Mouse (Mus musculus) thymus, adult 18-20 months (tissue): ENCODE measurements at regions not wholly inside any gene's neighbourhood (a gene's known extent, or its start where the extent isn't known, plus 50 kb on each side); places are given as distances from the start of the nearest gene placed in this dataset.

Experiments used
- DNase-seq, 2 experiments: peaks; one replicate each; pipeline ENCODE4 v3.0.0; 2022; ENCODE audit warnings: mixed read lengths in 2 of 2

- no peak for DNase-seq
Measured at GRCm38 (mm10) chr9:83326437-83327086, 114.4 kb downstream of the Lca5 start.

GRCm38 (mm10) chr9:83325910-83326309 is 115.0 kb downstream of the Lca5 start:
- no peak for DNase-seq

- no peak for DNase-seq
Measured at GRCm38 (mm10) chr9:83324336-83324735, 116.6 kb downstream of the Lca5 start.

GRCm38 (mm10) chr9:83322991-83323583 is 117.8 kb downstream of the Lca5 start:
- DNase-seq: no peak

GRCm38 (mm10) chr9:83321793-83322192 is 119.1 kb downstream of the Lca5 start:
- no peak for DNase-seq

GRCm38 (mm10) chr9:83320834-83321233 is 120.1 kb downstream of the Lca5 start:
- no peak for DNase-seq

GRCm38 (mm10) chr9:83316818-83317162 is 124.1 kb downstream of the Lca5 start:
- DNase-seq: no peak

GRCm38 (mm10) chr9:83315941-83316817 is 124.7 kb downstream of the Lca5 start:
- DNase-seq: no peak

- no peak for DNase-seq
Measured at GRCm38 (mm10) chr9:83308771-83309170, 132.2 kb downstream of the Lca5 start.

GRCm38 (mm10) chr9:83308092-83308491 is 132.8 kb downstream of the Lca5 start:
- DNase-seq: no peak

- no peak for DNase-seq
Measured at GRCm38 (mm10) chr9:83307349-83307938, 133.5 kb downstream of the Lca5 start.

GRCm38 (mm10) chr9:83304925-83305324 is 136.0 kb downstream of the Lca5 start:
- no peak for DNase-seq

- DNase-seq: no peak
Measured at GRCm38 (mm10) chr9:83300500-83300899, 140.4 kb downstream of the Lca5 start.

- DNase-seq: no peak
Measured at GRCm38 (mm10) chr9:83300044-83300443, 140.9 kb downstream of the Lca5 start.

GRCm38 (mm10) chr9:83299623-83300022 is 141.3 kb downstream of the Lca5 start:
- no peak for DNase-seq

GRCm38 (mm10) chr9:83295453-83295852 is 145.5 kb downstream of the Lca5 start:
- no peak for DNase-seq

GRCm38 (mm10) chr9:83294441-83294840 is 146.5 kb downstream of the Lca5 start:
- DNase-seq: no peak

GRCm38 (mm10) chr9:83284097-83284496 is 137.6 kb upstream of the Hmgn3 start:
- no peak for DNase-seq

GRCm38 (mm10) chr9:83283662-83284061 is 137.2 kb upstream of the Hmgn3 start:
- no peak for DNase-seq

GRCm38 (mm10) chr9:83283249-83283648 is 136.8 kb upstream of the Hmgn3 start:
- DNase-seq: no peak

GRCm38 (mm10) chr9:83277791-83278190 is 131.3 kb upstream of the Hmgn3 start:
- peak in 1 of 2 experiments; percentile 24 for DNase-seq

GRCm38 (mm10) chr9:83277356-83277755 is 130.9 kb upstream of the Hmgn3 start:
- no peak for DNase-seq

GRCm38 (mm10) chr9:83276291-83276690 is 129.8 kb upstream of the Hmgn3 start:
- no peak for DNase-seq
